Mouse (Mus musculus): Measurements from ENCODE around the gene Neu1.

- TF ChIP-seq POLR2AphosphoS2 (IDR thresholded peaks at IDR 0.05; ENCODE audit: low read depth, low read length) = no peak
- no peak for TF ChIP-seq POLR2A (IDR thresholded peaks at IDR 0.05; ENCODE audit: low read depth, low read length)
- TF ChIP-seq CTCF (conservative IDR thresholded peaks at IDR 0.05 in 1 of 2, IDR thresholded peaks at IDR 0.05 in 1 of 2; ENCODE audit: low read depth in 2 of 2, low read length in 2 of 2) = no peak
- TF ChIP-seq USF1 (IDR thresholded peaks at IDR 0.05; ENCODE audit: low read depth, low read length) = no peak
- TF ChIP-seq ZC3H11A (IDR thresholded peaks at IDR 0.05; ENCODE audit: low read depth, low read length) = no peak
- TF ChIP-seq MAX (IDR thresholded peaks at IDR 0.05; ENCODE audit: low read length) = no peak
These were observed 51.3 kb downstream of the Neu1 start for GRCm38 (mm10) chr17:34982328-34982727.

Measured in CH12.LX (cell line).